Mouse (Mus musculus) urinary bladder, postnatal 10 days (tissue): Measurements from ENCODE around the gene Pla2g6.
A peak's percentile ranks its signal among the peaks of the same experiment; 100 is the strongest.

Experiments
- DNase-seq: peaks from one replicate; pipeline ENCODE4 v3.0.0; 2022; ENCODE audit warnings: low spot score

Gene Pla2g6

GRCm38 (mm10) chr15:79328058-79328938, at the start of gene Pla2g6:
Gene Pla2g6 (minus strand): TSS chr15:79328390.
- DNase-seq: peak; percentile 95

GRCm38 (mm10) chr15:79377681-79378080, 49.5 kb upstream of the Pla2g6 start:
- no peak for DNase-seq

GRCm38 (mm10) chr15:79374760-79375159, 46.6 kb upstream of the Pla2g6 start:
- no peak for DNase-seq

DNA sequence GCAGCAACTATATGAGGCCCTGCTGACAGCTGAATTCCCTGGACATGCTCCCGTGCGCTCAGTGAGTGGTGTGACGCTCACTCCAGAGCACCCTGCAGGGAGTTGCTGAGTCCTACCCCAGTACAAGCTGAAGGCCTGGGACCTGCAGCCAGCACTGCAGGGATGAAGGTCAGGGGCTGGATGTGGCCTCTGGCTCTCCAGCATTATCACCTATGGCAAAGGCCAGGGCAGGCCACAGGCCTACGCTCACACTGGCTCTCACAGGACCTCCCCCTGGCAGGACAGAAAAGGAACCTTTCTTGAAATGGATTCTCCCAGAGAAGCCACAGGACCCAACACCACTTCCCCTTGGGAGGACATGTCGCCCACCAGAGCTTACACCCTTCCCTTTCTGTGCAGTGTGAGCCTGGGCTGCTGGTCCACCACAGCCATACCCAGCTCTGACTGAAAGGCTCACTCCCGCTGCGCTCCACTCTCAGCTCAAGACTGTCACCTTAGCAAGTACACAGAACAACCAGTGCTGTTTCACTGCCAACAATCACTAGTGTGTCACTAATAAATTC, 42.2 kb upstream of the Pla2g6 start:
- DNase-seq: no peak

- DNase-seq: no peak
These were observed 41.5 kb upstream of the Pla2g6 start for GRCm38 (mm10) chr15:79369452-79370280.

GRCm38 (mm10) chr15:79368861-79369440, 40.8 kb upstream of the Pla2g6 start:
- DNase-seq: no peak

DNA sequence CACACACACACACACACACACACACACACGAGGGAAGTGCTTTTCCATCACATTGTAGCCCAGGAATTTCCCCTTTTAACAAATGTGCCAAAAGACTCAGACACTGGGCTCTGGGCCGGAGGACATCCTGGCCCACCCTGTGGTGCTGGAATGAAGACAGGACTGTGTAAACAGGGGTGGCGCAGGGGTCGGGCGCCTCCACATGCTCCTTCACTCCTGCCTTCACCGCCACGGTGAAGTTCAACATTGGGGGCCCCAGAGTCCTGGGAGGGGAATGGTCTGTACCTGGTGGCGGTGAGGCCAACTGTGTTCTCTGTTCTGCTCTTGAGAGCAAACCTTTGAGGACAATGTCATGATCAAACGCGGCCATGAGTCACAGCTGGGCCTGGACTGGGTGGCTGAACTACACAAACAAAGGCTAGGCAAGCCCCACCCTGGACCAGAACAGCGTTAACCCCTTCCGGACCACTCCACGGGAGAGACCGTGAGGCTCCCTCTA, 40.2 kb upstream of the Pla2g6 start:
- no peak for DNase-seq

DNA sequence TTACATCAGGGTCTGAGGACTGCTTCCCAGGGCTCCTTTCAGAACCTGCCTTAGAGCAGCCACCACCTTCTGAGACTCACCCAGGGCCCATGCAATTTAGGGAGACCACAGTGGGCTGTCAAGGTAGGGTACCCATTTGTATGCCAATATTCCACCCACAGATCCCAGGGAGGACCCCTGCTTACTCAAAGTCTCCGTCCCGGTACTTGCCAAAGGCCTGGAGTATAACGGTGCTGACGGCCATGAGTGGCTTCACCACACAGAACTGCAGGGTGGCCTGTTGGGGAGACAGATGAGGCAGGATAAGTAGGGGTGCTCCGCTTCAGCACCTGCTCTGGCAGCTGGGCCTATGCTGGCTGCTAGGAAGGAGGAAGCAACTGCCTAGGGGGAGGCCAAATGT, 38.2 kb upstream of the Pla2g6 start:
- no peak for DNase-seq

DNA sequence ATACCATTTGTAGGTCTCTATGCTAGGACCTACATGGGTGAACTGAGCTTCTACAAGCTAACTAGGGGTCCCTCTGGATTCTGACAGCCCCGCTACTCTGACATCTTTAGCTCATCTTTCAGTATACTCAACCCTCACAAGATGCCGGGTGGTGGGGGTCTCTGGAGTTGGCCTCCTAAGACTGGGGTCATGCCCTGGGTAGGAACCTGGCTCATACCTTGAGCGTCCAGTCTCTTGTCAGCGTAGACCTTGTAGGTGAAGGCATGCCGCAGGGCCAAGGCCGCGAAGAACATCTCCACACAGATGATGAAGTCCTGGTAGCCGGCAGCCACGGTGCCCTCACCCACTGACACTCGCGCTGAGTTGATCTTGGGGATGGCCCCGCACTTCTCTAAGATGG, 36.9 kb upstream of the Pla2g6 start:
- DNase-seq: no peak

DNA sequence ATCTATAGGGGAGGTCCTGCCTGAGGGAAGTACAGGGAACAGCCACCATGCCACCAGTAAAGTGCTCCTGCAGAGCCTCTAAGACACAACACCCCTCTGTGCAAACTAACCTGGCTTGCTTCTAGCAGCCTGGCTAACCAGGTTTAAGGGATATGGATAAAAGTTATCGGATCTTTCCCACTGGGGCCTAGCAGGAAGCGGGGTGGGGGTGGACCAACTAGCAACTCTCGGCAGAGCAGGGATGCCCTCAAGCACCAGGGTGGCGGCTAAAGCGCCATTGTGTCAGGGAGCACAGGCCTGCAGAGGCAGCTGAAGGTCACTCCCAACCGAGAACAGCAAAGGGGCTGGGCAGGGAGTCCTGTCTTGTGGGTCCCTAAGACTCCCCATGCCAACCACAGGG, 35.9 kb upstream of the Pla2g6 start:
- DNase-seq: no peak

DNA sequence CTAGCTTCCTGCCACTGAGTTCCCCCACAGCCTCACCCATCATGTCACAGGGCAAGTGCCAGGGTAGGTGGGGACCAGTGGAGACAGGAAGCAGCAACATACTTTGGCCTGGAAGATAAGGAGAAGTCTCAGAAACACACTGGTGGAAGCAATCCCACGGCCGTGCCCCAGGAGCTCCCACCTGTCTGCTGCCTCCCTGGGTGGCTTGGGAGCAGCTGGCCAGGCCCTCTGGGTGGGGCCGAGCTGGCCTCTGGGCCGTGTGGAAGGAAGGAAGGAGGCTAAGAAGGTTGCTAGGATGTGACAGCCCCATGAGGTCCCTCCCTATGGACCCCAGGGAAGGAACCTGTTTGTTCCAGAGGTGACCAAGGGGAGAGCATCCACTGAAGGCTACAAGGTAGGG, 32.8 kb upstream of the Pla2g6 start:
- DNase-seq: no peak

- no peak for DNase-seq
These were observed 32.2 kb upstream of the Pla2g6 start for GRCm38 (mm10) chr15:79360371-79360770.

GRCm38 (mm10) chr15:79359954-79360353, 31.8 kb upstream of the Pla2g6 start:
- DNase-seq: no peak

- DNase-seq: no peak
These were observed 29.9 kb upstream of the Pla2g6 start for GRCm38 (mm10) chr15:79357974-79358690.

DNA sequence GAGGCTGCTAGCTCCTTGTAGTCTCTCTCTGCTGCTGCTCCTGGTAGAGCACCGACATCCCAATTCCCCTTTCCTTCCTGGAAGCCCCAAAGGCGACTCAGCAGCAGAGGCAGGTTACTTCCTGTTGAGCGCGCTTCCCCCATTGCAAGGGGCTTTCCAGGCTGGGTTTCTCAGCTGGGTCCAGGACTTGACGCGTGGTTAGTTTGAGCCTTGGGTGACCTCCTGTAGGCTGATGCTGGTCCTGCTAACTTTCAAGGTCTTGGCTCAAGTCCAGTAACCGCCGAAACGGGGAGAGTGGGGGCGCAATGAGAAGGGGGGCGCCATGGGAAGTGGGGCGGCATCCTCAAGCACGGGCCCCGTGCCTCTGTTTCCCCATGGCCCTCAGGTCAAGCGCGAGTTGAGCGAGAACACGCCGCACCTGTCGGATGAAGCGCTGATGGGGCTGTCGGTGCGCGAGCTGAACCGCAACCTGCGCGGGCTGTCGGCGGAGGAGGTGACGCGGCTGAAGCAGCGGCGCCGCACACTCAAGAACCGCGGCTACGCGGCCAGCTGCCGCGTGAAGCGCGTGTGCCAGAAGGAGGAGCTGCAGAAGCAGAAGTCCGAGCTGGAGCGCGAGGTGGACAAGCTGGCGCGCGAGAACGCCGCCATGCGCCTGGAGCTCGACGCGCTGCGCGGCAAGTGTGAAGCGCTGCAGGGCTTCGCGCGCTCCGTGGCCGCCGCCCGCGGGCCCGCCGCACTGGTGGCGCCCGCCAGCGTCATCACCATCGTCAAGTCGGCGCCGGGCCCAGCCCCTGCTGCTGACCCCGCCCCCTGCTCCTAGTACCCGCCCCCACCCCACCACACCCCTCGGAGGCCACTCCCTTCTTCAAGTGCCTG, 29.1 kb upstream of the Pla2g6 start:
- no peak for DNase-seq

GRCm38 (mm10) chr15:79356481-79356880, 28.3 kb upstream of the Pla2g6 start:
- DNase-seq: no peak

DNA sequence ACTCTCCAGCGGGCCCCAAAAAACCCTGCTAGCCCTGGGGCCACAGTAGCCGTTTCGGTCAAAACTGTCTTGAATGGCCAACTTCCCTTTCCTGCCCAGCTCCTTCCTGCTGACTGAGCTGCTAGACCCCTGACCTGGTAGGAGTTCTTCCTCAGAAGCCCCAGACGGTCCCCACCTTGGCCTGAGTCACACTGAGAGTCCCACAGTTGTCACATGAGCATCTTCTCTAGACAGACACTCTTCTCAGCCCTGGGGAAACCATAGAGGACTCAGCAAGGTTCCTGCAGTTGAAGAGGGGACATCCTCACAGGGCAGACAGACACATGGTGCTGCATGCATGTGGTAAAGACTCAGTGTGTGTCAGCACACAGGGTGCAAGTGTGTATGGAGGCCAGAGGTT, 26.4 kb upstream of the Pla2g6 start:
- no peak for DNase-seq

DNA sequence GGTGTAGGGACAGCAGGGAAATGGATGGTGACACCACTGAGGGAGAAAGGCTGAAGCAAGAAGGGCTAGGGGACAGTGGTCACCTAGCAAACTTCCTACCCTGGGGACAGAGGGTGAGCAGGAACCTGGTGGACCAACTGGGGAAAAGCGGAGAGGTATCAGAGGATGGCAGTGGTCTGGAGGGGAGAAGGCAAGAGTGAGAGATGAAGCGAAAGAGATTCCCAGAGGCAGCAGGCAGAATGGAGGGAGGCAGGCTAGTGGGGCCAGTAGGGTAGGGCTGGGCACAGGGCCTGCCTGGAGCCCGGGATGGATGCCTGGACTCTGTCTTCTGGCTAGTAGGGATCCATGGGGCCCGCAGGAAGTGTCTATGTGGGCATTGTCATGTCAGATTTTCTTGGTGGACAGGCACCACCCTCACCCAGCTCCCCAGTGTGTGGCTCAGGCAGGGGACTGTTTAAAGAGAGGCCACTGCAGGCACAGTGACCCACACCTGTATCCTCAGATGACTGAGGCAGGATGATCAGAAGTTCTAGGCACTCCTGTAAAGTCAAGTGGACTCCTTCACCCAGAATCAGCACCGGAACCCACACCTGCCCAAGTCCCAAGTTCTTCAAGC, 25.6 kb upstream of the Pla2g6 start:
- no peak for DNase-seq

DNA sequence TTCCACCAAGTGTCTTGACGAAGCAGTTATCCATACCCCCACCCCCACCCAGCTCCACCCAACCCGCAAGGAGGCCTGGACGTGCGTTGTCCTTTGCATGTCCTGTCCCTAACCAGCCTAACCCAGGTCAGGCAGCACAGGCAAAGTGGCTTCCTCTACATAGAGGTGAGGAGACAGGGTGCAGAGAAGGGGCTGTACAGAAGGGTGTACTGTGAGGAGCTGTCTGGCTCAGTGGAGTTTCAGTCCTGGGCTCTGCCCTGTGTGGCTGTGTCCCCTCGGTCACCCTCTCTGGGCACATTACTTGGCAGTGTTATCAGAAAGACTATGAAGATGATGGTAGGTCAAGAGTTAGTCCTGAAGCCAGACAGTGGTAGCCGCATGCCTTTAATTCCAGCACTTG, 24.3 kb upstream of the Pla2g6 start:
- DNase-seq: no peak

GRCm38 (mm10) chr15:79351331-79351767, 23.2 kb upstream of the Pla2g6 start:
- DNase-seq: no peak
